Mouse (Mus musculus) central nervous system, embryonic 18 days (tissue): Measurements from ENCODE around the gene Rasa4. TPM values are rescaled to one million over a fixed set of nuclear protein-coding genes. Genes with fewer than 3 reads are reported as not detected.

Experiments
- polyA plus RNA-seq: library from polyadenylated mRNA; depleted of rRNA; stranded (reverse); fragments of >200 nt; gene quantifications from 2 replicates; pipeline ENCODE4 v1.2.3, GENCODE M21; 2012; rRNA removed

The Rasa4 gene
- 18.7 and 19.6 TPM in 2 replicates for polyA plus RNA-seq

GRCm38 (mm10) chr5:136083669-136084107 is at the start of gene Rasa4:
Rasa4 (plus strand) TSS chr5:136083916.

GRCm38 (mm10) chr5:136038258-136039214 is 45.2 kb upstream of the Rasa4 start, which contains the start of gene Upk3b:
Upk3b (plus strand) TSS chr5:136038496.

GRCm38 (mm10) chr5:136054301-136055077 is 29.2 kb upstream of the Rasa4 start, which contains the start of gene Upk3bl:
Upk3bl (plus strand) TSS chr5:136054492.

GRCm38 (mm10) chr5:136115891-136116783 is 32.4 kb downstream of the Rasa4 start, which contains the start of gene Polr2j:
Polr2j (plus strand) TSS chr5:136116631.

GRCm38 (mm10) chr5:136135571-136136291 is 52.0 kb downstream of the Rasa4 start, which contains the start of the genes Lrwd1 and Alkbh4:
Lrwd1 (minus strand) TSS chr5:136136074.
Alkbh4 (plus strand) TSS chr5:136136146.

Other genes starting within 250 kb of the Rasa4 start
- 31.0 and 46.1 TPM in 2 replicates for gene Hspb1, start 196.0 kb upstream of the Rasa4 start, polyA plus RNA-seq
- 481 and 506 TPM in 2 replicates for gene Ywhag, start 149.3 kb upstream of the Rasa4 start, polyA plus RNA-seq
- 4.8 and 5.5 TPM in 2 replicates for gene Ssc4d, start 109.4 kb upstream of the Rasa4 start, polyA plus RNA-seq
- 0.09 and 0.17 TPM in 2 replicates for gene Zp3, start 103.8 kb upstream of the Rasa4 start, polyA plus RNA-seq
- gene Dtx2, start 89.1 kb upstream of the Rasa4 start, polyA plus RNA-seq, result 18.2 and 19.7 TPM in 2 replicates
- 0.01 and 3.8 TPM in 2 replicates for gene Upk3b, start 45.4 kb upstream of the Rasa4 start, polyA plus RNA-seq
- 0.08 and 20.4 TPM in 2 replicates for gene Upk3bl, start 29.4 kb upstream of the Rasa4 start, polyA plus RNA-seq
- gene Polr2j, start 32.7 kb downstream of the Rasa4 start, polyA plus RNA-seq, result 166 and 176 TPM in 2 replicates
- gene Lrwd1, start 52.2 kb downstream of the Rasa4 start, polyA plus RNA-seq, result 47.6 and 47.7 TPM in 2 replicates
- 14.9 and 15.9 TPM in 2 replicates for gene Alkbh4, start 52.2 kb downstream of the Rasa4 start, polyA plus RNA-seq
- 66.8 and 69.2 TPM in 2 replicates for gene Orai2, start 86.8 kb downstream of the Rasa4 start, polyA plus RNA-seq
- gene Prkrip1, start 115.0 kb downstream of the Rasa4 start, polyA plus RNA-seq, result 44.8 and 46.3 TPM in 2 replicates
- gene Sh2b2, start 162.6 kb downstream of the Rasa4 start, polyA plus RNA-seq, result 42.9 and 50.2 TPM in 2 replicates